Mouse (Mus musculus): Measurements from ENCODE around the gene Fbxo47.

Gene Fbxo47

DNA sequence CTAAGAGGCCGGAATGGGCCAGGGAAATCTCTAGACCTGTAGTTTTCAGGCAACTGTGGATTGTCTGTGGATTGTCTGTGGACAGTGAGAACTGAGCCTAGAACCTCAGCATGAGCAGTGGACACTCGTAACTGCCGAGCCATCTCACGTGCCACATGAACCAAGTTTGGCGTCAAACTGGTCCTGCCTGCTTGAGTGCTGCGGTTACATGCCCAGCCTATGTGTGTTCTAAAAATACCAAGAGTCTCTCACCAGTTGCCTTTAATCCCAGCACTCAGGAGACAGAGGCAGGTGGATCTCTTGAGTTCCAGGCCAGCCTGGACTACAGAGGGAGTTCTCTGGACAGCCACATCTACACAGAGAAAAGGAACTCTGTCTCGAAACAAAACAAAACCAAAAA is 54.6 kb downstream of the Fbxo47 start:
- no peak for DNase-seq

DNA sequence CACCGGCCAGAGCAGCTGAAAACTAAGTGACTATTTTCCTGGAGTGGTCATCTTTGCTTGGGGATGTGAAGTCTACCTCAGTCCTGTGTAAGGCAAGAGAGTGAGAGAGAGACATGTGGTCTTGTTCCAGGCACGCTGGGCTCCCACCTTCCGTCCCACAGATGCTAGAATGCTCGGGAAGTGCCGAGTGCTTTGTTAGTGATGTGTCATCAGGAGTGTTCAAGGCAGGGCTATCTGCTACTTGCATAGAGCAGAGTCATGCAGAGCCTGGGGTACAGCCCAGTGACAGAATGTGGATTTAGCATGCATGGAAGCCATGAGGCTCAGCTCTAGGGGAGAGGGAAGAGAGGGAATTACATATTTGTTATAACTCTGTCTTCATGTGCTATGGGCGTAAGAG is 56.3 kb downstream of the Fbxo47 start:
- no peak for DNase-seq

DNA sequence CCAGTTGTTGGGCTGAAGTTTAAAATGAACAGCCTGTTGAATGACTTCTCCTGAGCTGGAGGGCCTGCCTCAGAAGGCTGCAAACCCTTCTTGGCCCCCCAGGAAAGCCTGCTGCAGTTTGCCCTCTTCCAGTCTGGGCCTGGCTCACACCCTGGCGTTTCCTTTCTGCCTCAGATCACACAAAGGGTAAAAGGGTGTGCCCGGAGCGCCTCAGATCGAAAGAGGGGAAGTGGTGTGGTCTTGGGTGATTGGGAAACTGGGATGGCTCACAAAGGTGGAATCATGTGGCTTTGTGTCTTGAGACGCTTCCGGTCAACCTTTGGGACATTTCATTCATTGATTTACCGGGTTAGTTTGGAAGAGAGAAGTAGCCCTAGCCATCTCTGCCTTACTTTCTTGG is 57.5 kb downstream of the Fbxo47 start:
- no peak for DNase-seq

DNA sequence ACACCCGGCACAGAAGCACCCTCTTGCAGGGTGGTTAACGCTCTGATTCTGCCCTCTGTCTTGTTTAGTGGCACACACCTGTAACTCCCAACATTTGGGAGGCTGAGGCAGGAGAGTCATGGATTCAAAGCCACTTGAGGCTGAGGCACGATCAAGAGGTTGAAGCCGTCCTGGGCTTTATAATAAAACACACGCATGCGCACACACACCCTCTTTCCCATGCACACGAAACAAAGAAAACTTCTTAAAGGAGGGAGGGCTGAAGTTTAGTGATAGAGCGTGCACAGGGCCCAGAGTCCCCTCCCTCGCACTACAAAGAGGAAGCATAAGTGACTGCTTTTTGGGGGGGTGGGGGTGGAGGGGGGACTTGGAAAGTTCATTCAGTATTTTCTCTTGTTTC is 58.0 kb downstream of the Fbxo47 start:
- DNase-seq: no peak

DNA sequence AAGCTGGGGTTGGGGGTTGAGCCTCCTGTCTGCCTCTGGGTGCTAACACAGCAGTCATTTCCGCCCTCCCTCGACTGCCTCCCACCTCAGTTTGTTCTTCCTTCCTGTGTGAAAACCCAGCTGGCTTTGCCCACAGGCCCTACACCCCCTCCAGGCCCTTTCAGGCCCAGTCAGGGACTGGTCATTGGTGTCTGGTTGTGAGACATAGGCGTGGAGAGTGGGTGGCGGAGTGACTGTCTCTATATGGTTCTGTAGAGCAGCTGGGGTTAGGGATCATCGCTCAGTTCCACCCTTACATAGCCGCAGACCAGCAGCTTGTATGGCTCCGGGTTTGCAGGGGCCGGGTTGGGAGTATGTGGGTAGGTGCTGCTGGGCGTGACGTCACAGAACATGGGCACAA is 58.7 kb downstream of the Fbxo47 start:
- DNase-seq: no peak

DNA sequence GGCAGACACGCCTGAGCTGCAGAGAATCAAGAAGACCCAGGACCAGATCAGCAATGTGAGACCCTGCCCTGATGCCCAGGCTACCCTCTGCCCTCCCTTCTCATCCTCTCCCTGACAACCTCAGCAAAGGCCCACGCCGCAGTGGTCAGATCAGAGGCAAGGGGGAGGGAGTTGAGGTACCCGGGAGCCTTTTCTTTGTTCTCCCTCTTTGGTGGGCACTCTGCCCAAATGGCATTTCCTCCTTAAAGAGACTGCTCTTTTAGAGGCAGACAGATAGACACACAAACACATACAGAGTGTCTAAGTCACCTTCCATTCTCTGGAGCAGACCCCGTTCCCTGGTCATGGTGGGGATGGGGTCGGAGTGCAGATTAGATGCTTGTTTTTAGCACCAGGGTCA is 59.1 kb downstream of the Fbxo47 start:
- DNase-seq: peak; percentile 46

DNA sequence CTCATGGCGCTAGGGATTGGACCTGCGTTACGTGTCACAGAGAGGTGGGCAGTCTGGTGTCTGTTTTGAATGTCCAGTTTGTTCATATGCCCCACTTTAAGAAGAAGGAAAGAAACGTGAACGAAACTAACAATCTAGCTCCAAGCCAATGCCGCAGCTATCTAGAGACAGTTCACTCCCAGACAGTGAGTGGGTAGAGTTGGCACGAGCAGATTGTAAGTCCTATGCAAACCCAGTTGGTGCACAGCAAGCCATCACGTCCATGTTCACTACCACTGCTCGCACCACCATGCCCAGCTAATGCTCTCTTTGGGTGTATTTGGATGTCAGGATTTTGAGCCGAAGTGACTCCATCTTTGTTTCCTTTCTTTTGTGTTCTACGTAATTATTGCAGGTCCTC is 59.8 kb downstream of the Fbxo47 start:
- DNase-seq: no peak

DNA sequence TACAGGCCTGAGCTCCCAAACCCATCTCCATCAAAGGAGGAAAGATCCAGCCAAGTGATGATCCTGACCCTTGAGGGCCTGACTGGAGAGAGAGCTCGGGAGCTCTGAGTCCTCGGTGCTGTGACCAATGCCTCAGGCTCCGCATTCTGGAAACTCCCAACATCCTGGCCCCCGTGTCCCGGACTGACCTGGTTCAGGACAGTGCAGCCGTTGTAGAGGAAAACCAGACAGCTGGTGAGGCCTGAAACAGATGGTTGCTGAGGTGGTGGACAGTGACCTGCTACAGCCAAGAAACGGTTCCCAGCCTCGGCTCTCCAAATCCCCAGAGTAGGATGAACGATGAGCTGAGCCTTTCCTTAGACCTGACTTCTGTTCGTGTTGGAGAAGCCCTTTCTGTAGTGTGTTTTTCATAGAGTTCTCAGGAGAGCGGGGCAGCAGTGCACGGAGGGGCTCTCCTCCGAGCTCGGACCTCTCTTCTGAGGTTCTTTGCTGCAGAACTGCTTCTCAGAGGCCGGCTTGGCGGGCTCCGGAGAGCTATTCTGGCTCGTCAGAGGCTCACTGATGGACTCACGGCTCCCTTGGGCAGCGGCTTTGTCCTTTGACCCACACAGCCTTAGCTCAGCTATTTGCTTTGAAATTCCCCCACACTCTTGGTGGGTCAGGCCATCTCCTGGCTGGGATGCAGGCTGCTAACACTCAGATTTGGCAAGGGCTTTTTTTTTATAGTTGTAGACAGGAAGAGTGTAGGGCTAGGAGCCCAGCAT is 60.9 kb downstream of the Fbxo47 start:
- peak; percentile 82 for DNase-seq

DNA sequence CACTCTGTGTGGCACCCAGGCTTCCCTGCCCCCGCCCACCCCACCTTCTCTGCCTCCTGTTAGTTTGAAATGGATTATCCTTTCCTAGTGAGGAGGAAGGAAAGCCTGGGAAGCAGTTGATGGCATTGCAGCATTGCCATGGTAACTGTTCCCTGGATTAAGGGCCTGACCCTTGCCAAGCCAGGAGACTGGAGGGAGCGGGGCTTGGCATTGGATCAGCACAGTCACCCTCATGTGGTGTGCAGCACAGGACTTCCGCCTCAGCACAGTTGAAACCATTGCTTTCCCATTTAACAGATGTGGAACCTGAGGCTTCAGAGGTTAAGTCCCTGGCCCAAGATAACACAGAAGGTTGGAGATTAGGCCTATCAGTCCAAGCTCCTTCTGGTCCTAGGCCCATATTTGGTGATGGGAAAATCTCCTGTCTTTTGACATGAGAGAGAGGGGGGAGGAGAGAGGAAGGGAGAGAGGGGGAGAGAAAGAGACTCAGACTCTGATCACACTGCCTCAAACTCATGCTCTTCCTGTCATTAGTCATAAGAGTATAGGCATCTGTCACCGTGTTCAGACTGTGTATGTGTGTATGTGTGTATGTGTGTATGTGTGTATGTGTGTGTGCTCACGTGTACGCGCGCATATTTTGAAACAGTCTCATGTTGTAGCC is 62.4 kb downstream of the Fbxo47 start:
- peak; percentile 58 for DNase-seq

DNA sequence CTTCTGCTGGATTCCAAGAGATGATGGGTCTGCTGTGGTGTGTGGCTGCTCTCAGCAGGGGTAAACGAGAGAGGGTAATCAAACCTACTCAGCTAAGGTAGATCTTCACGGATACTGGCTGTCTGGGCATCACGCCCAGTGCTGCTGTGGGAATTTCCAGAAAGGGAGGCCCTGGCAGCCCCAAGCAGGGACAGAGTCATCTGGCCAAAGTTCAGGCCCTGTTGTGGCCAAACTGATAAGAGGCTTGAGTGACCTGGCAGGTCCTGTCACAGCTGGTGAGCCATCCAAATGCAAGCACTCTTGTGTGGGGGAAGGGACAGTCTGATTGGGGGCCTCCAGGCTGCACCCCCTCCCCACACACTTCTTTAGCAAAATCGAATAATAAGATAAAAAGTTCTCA is 63.1 kb downstream of the Fbxo47 start:
- peak; percentile 71 for DNase-seq

DNA sequence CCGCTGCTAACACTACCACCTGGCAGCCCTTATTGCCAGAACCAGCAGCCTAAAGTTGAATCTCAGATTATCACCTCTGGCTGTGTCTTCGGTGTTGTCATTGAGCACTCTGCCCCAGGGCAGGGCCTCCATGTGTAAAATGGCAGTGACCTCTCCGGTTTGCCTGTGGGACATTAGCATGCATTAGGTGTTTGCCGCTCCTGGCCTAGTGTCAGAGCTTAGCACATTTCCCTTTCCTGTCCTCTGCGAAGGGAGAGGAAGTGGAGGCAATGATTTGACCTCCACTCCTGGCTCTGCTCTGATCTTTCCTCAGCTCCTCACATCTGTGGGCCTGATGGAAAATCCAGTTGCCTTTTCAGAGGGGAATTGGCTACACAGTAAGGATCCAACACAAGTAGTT is 64.0 kb downstream of the Fbxo47 start:
- DNase-seq: no peak

DNA sequence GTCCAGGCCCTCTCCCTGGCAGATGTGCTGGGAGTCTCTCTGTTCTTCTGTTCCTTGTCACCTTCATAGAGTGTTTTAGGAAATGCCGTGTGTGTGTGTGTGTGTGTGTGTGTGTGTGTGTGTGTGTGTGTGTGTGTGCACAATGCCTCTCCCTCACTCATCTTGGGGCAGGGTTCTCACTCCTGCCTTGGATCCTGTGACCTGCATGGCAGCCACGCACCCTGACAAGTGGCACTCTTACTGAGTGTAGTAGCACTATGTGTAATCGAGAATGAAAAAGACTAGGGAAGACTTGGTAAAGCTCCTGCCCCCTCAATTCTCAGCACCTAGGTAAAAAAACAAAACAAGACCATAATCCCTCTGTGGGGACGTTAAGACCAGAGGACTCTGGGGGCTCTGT is 64.9 kb downstream of the Fbxo47 start:
- no peak for DNase-seq

DNA sequence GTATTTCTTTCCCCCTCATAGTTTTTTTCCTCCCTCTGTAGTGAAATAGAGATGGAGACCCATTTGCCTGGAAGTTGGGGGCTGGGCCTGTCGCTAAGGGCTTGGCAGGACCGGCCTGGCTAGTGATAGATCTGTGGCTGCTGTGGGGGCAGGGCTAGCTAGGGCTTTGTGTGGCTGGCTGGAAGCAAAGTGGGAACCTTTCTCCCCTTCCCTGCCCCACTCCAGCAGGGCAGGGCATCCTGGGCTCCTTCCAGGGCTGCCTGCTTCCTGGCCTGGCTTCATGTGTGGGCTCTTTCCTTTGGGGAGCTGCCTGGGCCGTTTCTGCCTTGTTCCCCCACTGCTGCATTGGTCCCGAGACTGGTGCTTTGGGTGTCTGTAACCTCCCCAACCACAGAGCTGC is 65.4 kb downstream of the Fbxo47 start:
- no peak for DNase-seq

DNA sequence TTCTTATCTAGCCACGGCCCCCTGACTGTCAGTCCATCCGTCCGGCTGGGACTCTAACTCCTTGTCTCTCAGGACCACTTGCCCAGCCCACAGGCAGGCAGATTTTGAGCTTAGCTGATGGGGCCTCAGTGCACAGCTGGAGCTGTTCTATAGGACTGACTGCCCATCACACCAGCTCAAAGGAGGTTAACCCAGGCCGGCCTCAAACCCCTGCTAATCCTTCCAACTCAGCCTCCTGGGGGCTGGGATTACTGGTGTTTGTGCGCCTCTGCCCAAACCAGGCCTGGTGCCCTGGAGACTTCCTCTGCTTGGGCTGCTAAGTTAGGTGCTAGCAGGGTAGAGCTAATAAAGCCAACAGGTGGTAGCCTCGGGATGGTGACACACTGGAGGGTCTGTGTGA is 66.0 kb downstream of the Fbxo47 start:
- DNase-seq: no peak

DNA sequence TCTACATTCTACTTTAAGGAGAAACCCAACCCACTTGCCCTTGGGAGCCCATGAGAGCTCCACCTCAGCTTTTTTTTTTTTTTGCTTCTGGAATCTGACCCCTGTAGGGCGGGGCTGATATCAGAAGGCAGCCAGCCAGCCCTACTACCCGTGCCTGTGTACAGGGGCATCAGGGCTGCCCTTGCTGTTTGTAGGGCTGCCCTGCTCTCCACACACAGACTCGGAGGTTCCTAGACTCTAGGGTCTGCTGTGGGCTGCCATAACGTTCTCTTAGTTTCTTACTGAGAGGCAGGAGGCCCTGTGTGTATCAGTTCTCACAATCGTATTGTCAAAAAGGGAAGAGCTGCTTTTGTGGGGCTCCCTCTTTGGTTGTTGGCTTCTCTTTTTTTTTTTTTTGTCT is 66.6 kb downstream of the Fbxo47 start:
- DNase-seq: no peak

DNA sequence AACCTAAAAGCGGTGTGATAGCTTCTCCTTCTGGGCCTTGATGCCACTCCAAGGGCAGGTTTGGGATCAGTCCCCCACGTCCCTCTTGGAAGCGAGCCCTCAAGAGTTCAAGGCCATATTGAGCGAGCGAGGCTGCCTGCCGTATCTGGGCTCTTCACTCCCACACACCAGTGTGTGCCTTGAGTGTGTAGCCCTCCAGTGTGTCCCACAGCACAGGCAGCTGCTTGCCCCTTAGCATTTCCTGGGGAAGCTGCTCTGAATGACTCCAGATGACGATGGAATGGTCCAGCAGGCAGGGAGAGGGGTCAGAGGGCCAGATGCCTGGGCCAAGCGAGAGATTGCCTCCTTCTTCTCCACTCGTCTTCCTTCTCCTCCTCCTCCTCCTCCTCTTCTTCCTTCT is 67.0 kb downstream of the Fbxo47 start:
- DNase-seq: no peak

DNA sequence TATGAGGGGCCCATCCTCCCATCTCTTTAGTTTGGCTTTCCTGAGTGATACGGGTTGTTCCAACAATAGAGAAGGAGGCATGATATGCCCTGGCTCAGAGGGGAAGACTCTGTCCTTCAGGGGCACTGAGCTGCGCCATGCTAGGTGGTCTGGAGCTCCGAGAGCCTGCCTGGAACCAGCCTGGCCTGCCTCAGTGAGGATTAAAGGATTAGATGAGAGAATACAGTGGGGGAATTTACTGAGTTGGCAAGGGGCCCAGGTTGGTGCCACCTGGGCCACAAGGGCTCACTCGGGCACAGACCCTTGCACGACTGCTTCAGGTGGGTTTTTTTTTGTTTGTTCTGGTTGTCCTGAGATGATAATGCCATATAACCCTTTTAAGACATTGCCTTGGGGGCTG is 67.8 kb downstream of the Fbxo47 start:
- DNase-seq: no peak

DNA sequence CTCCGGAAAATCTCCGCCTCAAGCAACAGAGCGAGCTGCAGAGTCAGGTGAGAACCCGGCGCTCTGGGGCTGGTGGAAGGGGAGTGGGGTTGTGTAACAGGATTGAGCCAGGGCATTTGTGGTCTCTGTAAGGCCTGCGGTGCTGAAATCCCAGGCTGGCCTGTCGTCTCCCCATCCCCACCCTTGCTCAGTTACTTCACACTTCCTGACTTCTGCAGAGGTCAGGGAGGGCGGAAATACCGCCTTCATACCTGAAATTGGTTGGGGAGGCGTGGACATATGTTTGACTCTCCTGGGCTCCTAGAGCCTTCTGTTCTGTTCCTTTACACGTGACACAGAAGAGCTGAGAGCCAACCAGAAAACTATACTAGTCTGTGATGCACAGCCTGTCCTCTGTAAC is 68.2 kb downstream of the Fbxo47 start:
- no peak for DNase-seq

DNA sequence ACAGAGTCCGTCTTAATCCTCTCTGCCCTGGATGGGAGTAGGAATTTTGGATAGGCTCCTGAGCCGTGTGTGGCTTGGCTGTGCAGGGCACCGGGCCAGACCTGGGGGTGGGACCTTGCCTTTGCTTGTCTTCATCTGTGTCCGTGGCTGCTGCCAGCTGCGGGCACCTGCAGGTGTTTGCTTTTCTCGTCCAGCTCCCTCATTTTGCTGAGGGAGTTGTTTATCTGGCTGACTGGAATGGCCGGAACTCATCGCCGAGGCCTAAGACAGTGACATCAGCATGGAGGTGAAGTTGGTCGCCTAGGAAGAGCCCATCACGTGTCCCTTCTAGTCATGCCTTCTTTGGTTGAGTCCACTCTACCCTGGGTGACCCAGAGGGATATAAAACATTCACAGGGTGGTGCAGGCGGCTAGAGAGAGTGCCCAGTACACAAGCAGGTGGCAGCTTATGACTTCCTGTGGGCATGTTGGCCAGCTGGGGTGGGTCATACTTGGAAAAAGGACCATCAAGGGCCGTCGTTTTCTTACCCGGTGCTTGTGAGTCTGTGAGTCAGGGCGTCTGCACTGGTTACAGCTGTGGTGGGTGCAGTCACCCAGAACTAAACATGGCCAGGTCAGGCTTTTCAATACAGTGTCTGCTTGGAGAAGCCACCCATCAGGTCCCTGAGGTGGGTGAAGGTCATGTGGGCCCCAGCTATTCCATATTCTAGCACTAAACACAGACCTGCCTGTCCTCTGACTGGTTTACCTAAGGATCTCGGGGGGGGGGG is 70.0 kb downstream of the Fbxo47 start:
- DNase-seq: no peak

DNA sequence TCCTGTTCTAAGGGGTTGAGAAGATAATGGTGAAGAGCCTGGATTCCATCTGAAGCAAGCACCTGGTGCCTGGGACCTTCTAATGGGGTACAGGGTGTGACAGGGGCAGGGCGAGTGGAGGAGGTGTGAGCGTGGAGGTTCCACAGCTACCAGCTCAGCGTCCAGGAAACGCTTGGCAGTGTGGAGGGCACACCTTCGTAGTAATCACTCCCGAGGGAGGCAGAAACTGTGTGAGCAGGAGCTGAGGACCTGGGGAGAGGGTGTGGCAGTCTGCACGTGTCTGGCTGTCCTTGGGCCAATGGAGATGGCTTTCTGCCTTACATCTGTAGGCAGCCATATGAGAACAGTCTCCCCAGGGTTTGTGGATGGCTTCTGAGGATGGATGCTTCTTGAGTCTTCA is 70.9 kb downstream of the Fbxo47 start:
- DNase-seq: no peak

DNA sequence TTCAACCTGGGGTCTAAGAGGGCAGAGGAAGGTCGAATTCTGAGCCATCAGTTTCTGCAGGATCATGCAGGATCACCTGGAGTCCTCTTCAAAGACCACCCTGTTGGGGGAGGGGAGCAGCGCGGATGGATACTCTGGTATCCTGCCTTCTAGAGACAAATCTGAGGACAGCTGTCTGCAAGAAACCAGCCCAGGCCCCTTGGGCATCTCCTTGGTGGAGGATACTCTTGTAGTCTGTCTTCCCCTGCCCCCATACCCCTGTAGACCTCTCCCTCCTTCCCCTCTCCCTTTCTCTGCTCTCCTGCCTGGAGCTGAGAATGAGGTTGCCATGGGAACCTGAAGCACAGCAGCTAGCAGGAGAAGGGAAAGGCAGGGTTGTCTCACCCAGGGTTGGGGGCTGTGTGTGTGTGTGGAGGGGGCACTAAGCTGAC is 71.4 kb downstream of the Fbxo47 start:
- DNase-seq: no peak

DNA sequence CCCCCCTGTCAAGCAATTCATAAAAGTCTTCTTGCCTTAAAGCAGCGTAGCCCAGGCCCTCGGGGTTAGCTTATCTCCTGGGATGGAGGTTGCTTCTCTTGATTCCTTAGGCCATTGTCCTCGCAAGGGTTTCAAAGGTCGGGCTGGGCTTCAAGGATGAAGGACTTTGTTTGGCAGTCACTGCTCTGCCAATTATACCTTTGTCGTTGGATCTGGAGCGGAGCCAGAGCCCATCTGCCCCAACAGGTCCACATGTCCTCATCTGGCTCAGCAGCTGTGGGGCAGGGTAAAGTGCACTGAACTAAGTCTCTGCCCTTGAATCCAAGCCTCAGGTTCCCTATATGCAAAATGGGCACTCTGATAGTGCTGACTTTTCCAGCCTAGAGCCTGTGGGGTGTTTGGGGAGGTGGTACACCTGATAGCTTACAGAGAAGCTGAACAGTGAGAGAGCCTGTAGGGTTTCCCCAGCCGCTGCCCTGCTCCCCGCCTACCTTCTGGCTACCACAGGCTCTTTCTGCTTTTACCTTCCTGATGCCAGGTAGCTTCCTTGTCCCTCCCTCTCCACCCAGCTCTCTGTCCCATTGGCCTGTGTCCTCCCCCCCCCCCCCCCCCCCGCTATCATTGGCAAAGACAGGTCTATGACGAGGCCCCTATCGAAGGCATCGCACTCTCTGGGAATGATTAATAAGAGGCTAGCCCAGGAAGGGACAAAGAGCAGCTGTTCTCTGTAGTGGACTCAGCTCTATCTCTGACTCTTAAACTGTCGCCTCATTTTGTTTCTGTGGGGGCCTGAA is 72.2 kb downstream of the Fbxo47 start:
- DNase-seq: no peak

DNA sequence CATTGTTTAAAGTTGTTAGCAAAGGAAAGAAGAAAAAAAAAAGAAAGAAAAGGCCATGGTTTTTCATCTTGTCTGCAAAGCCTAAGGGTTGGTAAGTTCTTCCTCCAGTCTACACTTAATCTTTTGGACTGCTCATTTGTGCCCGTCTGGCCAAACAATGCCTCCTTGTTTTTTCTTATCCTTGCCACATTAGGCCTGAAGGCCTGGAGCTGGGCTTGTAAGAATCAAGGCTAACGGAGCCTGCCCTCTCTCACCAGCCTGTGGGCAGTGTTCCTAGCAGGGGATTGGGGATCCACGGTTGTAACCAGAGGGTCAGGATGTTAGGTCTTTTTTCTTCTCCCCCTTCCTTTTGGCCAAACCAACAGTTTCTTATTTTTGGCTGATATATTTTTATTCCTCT is 73.0 kb downstream of the Fbxo47 start:
- no peak for DNase-seq

Data from cerebellum, adult 9-10 months (tissue).